Mouse (Mus musculus) brain, embryonic 18.5 days (tissue): ENCODE results near the gene Flot1.

ENCODE experiments used
- DNase-seq: peaks from one replicate; pipeline ENCODE4 v3.0.0-alpha.2; 2012; ENCODE audit warnings: low read depth, low spot score

Gene Flot1

GRCm38 (mm10) chr17:35866911-35867890 lies 44.2 kb downstream of the Flot1 start:
- DNase-seq: no peak

DNA sequence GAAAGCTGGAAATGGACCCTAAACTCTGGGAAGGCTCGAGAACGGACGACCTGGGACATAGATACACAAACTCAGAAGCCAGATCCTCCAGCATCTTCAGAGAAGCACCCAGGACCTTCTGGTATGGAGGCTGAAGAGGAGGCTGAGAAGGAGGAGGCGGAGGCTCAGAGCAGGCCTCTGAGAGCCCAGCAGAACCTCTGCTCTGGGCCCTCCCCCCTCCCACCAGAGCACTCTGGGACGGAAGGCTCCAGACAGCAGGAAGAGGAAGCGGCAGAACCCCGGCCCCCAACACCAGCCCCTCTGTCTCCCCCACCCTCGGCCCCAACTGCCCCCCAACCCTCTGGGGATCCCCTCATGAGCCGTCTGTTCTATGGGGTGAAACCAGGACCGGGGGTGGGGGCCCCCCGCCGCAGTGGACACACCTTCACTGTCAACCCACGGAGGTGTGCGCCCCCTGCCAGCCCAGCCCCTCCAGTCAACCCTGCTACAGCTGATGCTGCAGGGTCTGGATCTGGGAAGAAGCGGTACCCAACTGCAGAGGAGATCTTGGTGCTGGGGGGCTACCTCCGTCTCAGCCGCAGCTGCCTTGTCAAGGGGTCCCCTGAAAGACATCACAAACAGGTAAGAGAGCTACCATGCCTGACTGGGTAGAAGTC lies 45.3 kb downstream of the Flot1 start:
- no peak for DNase-seq

DNA sequence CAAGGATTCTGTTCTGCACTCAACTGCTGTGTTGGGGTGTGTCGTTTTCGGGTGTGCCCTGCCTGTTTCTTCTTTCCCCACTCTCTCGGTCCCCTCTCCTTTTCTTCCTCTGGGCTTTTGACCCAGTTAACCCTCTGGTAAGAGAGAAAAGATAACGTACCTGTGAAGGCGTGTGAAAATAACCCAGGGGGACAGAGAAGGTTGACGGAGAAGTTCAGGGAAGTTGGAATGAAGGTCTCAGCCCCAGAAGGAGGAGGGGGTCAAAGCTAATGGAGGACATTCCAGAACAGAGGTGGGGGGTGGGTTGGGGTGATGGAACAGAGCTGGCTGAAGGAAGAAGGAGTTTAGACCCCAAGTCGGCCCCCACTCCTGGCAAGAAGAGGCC lies 45.9 kb downstream of the Flot1 start:
- DNase-seq: no peak

DNA sequence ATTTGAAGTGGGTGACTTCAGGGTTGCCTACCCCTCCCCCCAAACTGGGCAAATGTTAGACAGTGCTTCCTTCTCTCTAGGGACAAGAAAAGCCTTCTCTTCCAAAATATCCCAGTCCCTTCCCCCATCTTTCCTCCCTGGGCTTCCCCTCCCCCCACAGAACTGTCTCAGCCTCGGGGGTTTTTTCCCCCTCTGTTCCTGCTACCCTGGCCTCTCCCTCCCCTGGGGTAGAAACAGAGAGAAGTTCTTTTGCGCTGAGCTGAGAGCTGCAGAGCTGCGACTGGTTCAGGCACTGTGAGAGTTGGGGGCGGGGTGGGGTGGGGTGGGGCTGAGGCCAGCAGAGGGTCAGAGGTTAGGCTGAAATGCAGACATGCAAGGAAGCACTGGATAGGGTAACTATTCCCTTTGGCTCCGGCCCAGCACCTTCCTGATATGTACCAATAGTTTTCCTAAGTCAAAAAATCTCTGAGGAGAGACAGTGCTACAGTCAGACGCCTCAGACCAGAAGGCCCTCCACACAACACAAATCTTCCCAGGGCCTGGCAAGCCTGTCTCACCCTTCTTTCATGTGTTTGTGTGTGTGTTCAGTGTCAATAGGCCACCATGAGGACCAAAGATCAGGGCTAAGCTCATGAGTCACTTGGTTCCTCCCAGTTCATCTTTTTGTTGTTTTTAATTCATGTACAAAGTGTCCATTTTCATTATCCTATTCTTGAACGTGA lies 46.5 kb downstream of the Flot1 start:
- DNase-seq: no peak

DNA sequence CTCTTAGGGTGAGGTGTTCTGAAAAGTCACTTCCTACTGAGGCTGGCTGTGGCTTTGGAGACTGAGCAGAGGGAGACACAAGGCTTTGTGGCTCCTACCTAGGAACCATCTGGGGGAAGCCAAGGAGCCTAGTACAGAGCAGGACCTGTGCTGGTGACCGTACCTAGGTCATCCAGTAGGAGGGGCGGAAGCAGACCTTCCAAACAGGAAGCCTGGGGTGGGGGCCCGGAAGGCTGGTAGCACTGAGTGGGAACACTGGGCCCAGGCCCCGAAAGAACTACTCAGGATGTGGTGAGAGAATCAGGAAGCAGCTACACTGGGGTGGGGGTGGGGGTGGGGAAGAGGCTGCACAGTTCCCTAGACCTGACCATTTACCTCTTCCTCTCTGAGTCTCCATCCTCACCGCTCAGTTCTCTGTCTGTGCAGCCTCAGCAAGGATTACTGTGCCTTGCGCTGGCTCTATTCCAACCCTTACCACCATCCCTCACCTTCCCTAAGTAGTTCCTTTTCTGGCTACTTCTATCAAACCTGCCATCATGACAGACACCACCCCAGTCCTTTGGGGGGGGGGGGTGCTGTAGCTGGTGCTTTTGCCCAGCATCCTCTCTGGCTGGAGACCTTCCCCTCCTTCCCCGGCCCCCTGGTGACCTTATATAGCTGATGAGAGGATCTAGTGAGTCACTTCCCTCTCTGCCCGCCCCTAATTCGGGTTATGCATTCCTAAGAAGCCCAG lies 47.3 kb downstream of the Flot1 start:
- DNase-seq: no peak

- DNase-seq: no peak
Measured at GRCm38 (mm10) chr17:35870884-35871696, 48.1 kb downstream of the Flot1 start.

DNA sequence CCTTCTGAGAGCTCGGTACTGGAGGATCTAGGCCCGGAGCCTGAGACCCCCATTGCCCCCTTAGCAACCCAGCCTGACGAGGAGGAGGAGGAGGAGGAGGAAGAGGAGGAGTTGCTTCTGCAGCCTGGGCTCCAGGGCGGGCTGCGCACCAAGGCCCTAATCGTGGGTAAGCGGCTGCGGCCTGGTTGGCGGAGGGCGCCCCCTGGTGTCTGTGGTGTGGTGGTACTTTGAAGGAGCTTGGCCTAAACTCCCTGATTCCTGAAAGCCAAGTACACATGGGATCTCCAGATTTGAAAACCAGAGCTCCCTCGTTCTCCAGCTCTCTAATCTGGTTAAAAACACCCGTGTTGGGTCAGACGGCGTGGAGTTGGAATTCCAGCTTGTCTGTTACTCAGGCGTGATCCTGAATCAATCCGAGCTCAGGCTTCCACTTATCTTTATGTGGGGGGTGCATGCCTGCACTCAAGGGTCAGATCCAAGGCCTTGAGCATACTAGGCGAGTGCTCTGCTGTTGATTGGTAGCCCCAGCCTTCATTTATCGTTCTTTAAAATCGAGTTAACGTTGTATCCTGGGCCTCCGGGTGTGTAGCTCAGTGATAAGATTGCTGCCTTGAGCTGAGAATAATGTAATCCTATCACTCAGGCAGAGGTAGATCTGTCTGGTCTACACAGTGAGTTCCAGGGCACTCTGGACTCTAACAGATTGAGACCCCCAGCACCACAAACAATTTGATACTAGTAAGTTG lies 50.9 kb downstream of the Flot1 start:
- DNase-seq: no peak

- no peak for DNase-seq
Measured at GRCm38 (mm10) chr17:35874721-35875120, 51.7 kb downstream of the Flot1 start.

- DNase-seq: peak; percentile 92
Measured at GRCm38 (mm10) chr17:35879245-35880057, 56.4 kb downstream of the Flot1 start, which contains the start of gene Dhx16. Gene Dhx16 (plus strand): TSS chr17:35879819.
